Mouse (Mus musculus) small intestine, adult 2 months (tissue): ENCODE results near the gene Ralgapa2.

ENCODE experiments used
- CTCF ChIP-seq: fragments of 200-500 bp; IDR thresholded peaks from 2 replicates; pipeline ENCODE4 v1.5.1; 2012; ENCODE audit warnings: low read depth, mild to moderate bottlenecking, control low read depth, inconsistent platforms, low read length, moderate library complexity, mixed read lengths; ENCODE audit not compliant: insufficient replicate concordance, insufficient read length; ENCODE audit errors: extremely low read depth
- POLR2A ChIP-seq: fragments of 200-500 bp; IDR thresholded peaks from 2 replicates; pipeline ENCODE4 v1.6.1; 2012; ENCODE audit warnings: low read depth, mild to moderate bottlenecking, control low read depth, inconsistent platforms, low read length, moderate library complexity

DNA sequence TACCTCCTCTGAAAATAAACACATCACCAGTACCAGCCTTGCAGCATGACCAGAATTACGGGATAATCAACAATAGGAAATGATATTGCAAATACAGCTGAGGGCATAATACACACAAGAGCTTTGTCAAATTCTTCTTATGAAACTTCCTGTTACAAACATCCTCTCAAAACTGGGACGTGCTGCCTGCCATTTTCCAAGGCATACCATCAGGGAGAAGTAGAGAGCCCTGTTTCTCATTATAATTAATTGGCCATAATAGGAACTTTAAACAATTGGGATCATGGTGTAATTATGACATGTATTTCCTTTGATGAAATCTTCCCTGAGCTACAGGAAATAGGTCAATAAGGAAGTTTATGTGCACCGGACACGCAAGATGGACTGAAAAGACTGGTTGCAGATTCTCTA is 48.5 kb upstream of the Ralgapa2 start:
- TF ChIP-seq POLR2A, result no peak
- no peak for TF ChIP-seq CTCF
